Mouse (Mus musculus) yolk sac, embryonic 10.5 days (tissue): ENCODE results near the gene Kcnq1.

Source experiments
- DNase-seq: peaks from one replicate; pipeline ENCODE4 v3.0.0-alpha.2; 2017; ENCODE audit warnings: low spot score

Gene Kcnq1

DNA sequence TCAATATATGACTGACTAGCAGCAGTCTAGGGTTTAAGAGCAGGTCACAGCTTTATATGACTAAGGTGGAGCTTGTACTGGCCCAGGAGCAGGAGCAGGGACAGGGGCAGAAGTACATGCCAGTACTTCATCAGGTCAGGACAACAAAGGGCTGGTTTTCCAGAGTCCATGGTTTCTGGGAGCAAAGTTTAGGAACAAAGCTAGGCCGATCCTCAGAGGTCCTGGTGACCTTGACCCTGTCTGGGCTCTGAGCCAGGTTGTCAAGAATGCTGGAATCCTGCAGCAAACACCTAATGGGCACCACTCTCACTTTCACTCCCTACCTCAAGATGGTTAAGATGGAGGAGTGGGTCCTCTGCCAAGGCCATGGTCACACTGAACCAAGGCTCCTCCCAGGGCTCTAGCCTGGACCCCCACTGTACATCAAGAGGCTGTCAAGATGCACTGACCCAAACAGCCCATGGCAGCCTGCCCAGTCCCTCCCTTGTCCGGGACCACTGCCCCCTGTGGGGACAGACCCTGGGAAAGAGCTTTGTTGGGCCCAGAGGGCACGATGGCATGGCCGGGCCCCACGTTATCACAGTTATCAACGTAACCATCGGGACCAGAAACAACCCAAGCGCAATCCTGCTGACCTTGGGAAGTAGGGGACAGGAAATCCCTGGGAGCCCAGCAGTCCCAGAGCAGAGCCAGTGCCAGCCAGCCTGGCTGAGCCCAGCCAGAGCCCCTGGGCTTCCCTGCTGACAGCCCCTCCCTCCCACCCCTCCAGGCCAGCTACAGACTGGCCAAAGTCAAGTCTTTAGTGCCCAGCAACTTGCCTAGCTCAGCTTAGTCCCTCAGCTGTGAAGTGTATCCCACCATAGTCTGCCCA is 259.0 kb downstream of the Kcnq1 start:
- DNase-seq: no peak

DNA sequence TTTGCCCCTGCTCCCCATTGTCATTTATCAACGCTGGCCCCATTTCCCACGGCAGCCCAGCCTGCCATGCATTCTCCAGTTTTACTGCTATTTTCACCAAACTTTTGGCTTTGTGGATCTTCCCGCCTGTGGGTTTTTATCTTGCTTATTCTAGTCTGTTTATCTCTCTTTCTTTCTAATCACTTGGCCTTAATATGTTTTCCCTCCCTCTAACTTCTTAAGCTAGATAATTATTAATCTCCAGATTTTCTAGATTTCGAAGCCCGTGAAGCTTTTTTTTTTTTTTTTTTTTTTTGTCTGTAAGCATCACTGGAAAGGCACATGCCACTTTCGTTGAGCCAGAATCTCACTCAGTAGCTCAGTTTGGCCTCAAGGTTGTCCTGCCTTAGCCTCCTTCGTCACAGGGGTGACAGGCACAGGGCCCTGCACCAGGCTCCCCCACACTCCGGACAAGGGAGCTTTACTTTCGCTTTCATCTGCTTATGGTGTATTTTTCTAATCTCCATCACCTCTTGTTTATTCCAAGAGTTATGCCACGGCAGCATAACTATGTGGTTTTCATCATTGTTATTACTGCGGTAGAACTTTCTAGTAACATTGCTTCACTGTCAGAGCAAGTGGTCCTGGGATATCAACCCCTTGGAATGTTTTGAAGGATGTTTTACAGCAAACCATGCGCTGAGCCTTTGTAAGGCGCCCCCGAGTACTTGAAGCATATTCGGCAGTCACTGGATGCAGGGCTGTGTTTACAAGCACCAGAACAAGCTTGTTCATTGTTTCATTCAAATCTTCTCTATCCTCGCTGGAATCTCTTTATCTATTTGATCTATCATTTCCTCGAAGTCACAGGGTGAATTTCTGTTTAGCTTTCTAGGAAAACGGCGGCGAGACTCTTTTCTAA is 261.5 kb downstream of the Kcnq1 start:
- no peak for DNase-seq

GRCm38 (mm10) chr7:143368267-143368643 is 262.1 kb downstream of the Kcnq1 start:
- no peak for DNase-seq

- no peak for DNase-seq
Measured at GRCm38 (mm10) chr7:143371336-143371735, 265.2 kb downstream of the Kcnq1 start.

DNA sequence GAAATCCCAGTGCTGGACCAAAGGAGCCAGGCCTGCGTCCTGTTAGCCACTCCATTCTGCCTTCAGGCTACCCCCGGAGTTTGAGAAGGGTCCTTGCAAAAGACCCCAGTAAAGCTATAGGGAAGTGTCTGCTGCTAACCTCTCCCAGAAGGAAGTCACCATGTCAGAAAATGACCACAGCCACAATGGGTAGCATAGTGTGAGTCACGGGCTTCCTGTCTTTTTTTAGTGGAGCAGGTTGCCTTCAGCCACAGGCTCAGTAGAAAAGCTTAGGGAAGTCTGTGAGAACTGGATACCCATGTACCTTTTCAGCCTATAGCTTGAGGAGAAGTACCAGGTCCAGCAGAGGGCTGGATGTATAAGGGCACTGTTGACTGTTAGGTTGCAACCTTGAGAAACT is 267.1 kb downstream of the Kcnq1 start:
- no peak for DNase-seq

GRCm38 (mm10) chr7:143375945-143376344 is 269.8 kb downstream of the Kcnq1 start:
- no peak for DNase-seq

- no peak for DNase-seq
Measured at GRCm38 (mm10) chr7:143380466-143381073, 274.4 kb downstream of the Kcnq1 start.

DNA sequence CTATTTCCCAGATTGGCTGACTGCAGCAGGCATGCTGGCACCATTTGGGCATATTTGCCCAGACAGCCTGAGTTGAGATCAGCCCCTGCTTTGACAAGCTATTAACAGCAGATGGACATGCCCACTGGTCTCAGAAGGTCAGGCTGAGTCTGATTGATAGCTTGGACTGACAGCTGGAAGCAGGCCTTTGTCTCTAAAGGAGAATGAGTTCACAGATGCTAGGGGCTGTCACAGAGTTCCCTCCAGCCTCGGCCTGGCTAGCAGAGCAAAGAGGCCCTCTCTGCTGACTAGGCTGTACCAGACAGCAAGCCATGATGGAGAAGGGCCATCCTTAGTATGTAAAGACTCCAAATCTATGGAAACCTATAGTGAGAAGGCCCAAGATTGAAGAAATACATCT is 280.5 kb downstream of the Kcnq1 start:
- no peak for DNase-seq

DNA sequence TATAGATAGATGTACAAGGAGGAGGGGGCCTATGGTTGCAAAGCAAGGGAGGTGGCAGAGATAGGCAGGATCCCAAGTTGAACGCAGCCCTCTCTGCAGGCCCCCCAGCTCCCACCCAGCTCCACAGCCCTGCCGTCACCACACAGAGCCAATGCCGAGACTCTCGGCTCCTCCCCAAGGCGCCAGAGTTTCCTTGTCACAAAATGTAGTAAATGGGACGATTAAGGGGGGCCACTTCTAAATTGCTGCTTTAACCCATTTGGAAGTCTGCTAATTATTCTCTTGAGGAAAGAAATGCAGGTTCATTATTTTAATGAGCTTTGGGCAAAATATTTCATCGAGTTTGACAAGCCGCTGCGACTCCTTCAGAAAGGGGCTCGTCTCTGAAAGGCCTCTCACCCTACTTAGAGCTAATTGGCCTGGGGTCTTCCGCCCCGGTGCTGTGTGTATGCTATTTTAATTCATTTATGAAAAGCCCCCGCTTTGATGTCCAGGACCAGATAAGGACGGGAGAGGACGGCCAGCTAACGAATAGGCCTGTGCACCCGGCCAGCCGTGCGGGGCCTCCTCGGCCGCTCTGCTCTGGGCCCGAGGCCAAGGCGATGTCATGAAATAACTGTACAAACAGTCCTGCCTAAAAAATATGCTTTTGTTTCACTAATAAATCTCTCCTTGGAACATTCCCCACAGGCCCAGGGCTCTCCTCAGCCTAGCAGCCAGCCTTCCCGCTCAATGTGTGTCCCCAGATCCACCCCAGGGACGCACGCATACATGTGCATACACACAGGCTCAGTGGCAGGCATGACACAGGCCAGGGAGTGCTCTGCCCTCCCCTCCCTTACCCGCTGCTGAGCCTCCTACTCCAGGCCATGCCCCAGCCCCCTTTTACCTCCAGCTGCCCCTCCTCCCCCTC is 282.9 kb downstream of the Kcnq1 start:
- DNase-seq: no peak

GRCm38 (mm10) chr7:143389860-143390259 is 283.7 kb downstream of the Kcnq1 start:
- no peak for DNase-seq

- DNase-seq: no peak
Measured at GRCm38 (mm10) chr7:143390277-143390948, 284.3 kb downstream of the Kcnq1 start.

DNA sequence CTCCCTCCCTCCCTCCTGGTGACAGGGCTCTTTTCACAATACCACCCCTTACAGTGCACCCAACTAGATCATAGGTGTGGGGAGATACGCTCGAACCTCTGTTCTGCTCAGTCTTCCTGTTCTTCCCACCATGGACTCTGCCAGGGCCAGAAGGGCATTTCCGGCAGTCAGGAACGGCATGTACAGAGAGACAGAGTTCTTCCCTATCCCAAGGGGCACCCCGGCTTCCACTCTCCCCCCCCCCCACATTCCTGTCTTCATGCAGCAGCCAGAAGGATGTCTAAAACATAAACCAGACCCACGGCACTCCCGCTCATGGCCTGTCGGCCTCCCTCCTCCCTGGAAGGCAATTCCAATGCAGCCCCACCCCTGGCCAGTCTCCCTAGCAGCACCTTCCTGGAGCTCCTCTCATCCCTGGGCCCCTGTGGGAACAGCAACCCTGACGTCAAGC is 289.0 kb downstream of the Kcnq1 start:
- peak; percentile 75 for DNase-seq

DNA sequence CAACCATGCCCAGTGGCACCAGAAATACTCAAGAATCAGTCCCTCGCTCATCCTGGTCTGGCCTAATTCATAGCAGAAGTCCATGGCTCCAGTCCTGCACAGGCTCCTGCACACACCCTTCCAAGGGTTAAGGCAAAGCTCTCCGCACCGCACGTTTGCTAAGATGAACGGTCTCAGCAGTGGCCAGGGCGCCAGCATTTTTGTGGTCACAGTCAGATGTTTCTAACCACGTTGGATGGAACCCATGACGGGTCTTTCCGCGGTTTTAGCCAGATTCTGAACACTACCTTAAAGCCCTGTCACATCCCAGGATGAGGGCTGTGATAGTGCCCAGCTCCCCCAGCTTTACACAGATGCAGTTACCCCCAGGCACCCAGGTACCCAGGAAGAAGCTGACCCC is 293.6 kb downstream of the Kcnq1 start:
- no peak for DNase-seq

GRCm38 (mm10) chr7:143400599-143400998 is 294.4 kb downstream of the Kcnq1 start:
- peak; percentile 54 for DNase-seq

- DNase-seq: no peak
Measured at GRCm38 (mm10) chr7:143401429-143402016, 295.4 kb downstream of the Kcnq1 start.

- DNase-seq: no peak
Measured at GRCm38 (mm10) chr7:143404296-143404695, 298.1 kb downstream of the Kcnq1 start.

- DNase-seq: peak; percentile 21
Measured at GRCm38 (mm10) chr7:143407931-143408501, 301.9 kb downstream of the Kcnq1 start.

DNA sequence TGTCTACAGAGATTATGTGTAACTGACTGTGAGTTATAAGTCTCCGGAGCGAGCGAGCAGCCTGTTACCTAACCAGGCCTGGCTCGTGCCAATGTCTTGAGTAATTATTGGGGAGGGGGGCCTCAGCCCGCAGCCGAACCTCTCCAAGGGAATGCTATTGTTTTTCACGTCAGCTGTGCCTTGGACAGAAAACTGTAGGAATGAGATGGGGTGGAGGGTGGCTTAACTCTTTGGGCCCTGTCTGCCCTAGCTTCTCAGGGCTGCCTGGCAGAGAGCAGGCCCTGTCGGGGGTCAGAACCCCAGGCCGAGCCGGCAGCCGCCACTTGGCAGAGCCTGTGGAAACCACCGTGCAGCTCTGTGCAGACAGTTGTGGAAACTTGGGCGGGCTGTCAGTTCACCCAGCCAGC is 302.5 kb downstream of the Kcnq1 start:
- DNase-seq: no peak

DNA sequence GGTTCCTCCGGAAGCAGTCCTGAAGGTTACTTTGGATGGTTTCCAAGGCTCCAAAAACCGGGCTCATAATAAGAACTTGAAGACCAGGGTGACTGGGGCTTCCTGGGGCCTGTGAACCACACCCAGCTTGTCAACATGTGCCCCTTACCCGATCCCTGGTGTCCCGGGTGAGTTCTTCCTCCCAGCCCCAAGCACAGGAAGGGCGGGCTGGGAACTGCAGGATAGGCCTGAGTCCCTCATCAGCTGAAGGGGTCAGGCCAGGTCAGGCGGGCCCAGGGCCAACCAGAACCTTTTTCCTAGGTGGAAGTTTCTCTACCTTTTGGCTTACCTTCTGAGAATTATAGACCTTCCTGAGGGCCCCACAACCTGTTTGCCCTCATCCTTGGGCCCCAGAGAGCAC is 306.4 kb downstream of the Kcnq1 start:
- no peak for DNase-seq

DNA sequence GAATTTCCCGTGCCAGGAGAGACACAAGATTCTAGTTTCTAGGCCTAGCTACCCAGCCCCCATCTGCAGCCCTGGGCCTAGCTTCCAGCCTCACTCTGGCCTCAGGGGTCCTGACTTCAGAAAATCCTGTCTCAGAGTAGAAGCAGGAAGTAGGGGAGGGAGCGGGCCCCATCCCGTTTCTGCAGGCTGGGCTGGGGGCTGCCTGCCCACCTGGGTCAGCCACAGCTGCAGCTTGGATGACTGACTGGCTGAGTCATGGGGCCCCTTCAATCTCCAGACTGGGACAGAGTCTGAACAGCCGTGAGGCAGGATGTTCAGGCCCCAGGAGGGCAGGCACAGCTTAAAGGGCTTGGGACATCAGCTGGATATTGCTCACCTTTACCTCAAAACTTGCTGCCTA is 308.9 kb downstream of the Kcnq1 start:
- DNase-seq: no peak
